Mouse (Mus musculus) myocyte (in vitro differentiated cells): ENCODE results near the gene Snap91.

ENCODE experiments used
- CEBPB ChIP-seq: IDR thresholded peaks from 2 replicates; pipeline ENCODE4 v1.6.1; 2011; ENCODE audit warnings: mild to moderate bottlenecking, moderate library complexity; ENCODE audit not compliant: poor library complexity, insufficient read depth, severe bottlenecking
- E2F4 ChIP-seq: IDR thresholded peaks from one replicate; pipeline ENCODE4 v1.6.1; 2011; ENCODE audit warnings: mild to moderate bottlenecking, control low read depth, moderate library complexity; ENCODE audit not compliant: insufficient read depth
- MAX ChIP-seq: IDR thresholded peaks from one replicate; pipeline ENCODE4 v1.6.1; 2011; ENCODE audit warnings: low read depth, mild to moderate bottlenecking, control low read depth
- MYOD1 ChIP-seq, 3 experiments: IDR thresholded peaks; one replicate each; pipeline ENCODE4 v1.6.1; 2011; ENCODE audit warnings: control low read depth in 2 of 3, low read depth in 2 of 3, mild to moderate bottlenecking in 2 of 3, moderate library complexity in 1 of 3; ENCODE audit not compliant: insufficient read length in 2 of 3, control insufficient read depth in 1 of 3
- MYOG ChIP-seq, 3 experiments: IDR thresholded peaks; one replicate each; pipeline ENCODE4 v1.6.1; 2011; ENCODE audit warnings: control low read depth in 2 of 3, low read depth in 2 of 3, mild to moderate bottlenecking in 2 of 3; ENCODE audit not compliant: insufficient read length in 2 of 3, control insufficient read depth in 1 of 3, insufficient read depth in 1 of 3
- POLR2A ChIP-seq: IDR thresholded peaks from one replicate; pipeline ENCODE4 v1.6.1; 2011; ENCODE audit warnings: low read depth, mild to moderate bottlenecking, control low read depth, moderate library complexity; ENCODE audit not compliant: insufficient read length
- POLR2AphosphoS2 ChIP-seq: IDR thresholded peaks from one replicate; pipeline ENCODE4 v1.6.1; 2011; ENCODE audit warnings: low read depth, control low read depth; ENCODE audit not compliant: insufficient read length
- REST ChIP-seq: IDR thresholded peaks from one replicate; pipeline ENCODE4 v1.6.1; 2011; ENCODE audit warnings: mild to moderate bottlenecking, control low read depth, moderate library complexity; ENCODE audit not compliant: insufficient read depth, insufficient read length
- SRF ChIP-seq: IDR thresholded peaks from one replicate; pipeline ENCODE4 v1.6.1; 2011; ENCODE audit warnings: low read depth; ENCODE audit not compliant: control insufficient read depth, insufficient read length
- TCF12 ChIP-seq: IDR thresholded peaks from one replicate; pipeline ENCODE4 v1.6.1; 2011; ENCODE audit warnings: mild to moderate bottlenecking, control low read depth; ENCODE audit not compliant: poor library complexity, insufficient read depth, severe bottlenecking
- TCF3 ChIP-seq: IDR thresholded peaks from one replicate; pipeline ENCODE4 v1.6.1; 2011; ENCODE audit warnings: low read depth, control low read depth; ENCODE audit not compliant: insufficient read length
- USF1 ChIP-seq: IDR thresholded peaks from one replicate; pipeline ENCODE4 v1.6.1; 2011; ENCODE audit warnings: low read depth, mild to moderate bottlenecking, control low read depth, moderate library complexity

GRCm38 (mm10) chr9:86762477-86763376, 117.7 kb downstream of the Snap91 start:
- TF ChIP-seq TCF12: no peak
- TF ChIP-seq POLR2A: no peak
- no peak for TF ChIP-seq E2F4
- no peak for TF ChIP-seq TCF3
- no peak for TF ChIP-seq MYOD1 (IDR thresholded peaks at IDR 0.05; ENCODE audit: control insufficient read depth in 1 of 3, insufficient read length in 2 of 3, low read depth in 2 of 3)
- TF ChIP-seq CEBPB: no peak
- no peak for TF ChIP-seq POLR2AphosphoS2
- no peak for TF ChIP-seq USF1
- TF ChIP-seq MAX: no peak
- no peak for TF ChIP-seq SRF
- no peak for TF ChIP-seq MYOG (IDR thresholded peaks at IDR 0.05; ENCODE audit: control insufficient read depth in 1 of 3, insufficient read depth in 1 of 3, insufficient read length in 2 of 3, low read depth in 2 of 3)
- TF ChIP-seq REST: no peak
